Mouse (Mus musculus) right cerebral cortex, postnatal 14 days (tissue): ENCODE measurements around the gene Esf1.
"Not testable (repeated sequence)": the region's sequence is repeated elsewhere in the genome, so short reads cannot be mapped to it uniquely, and the experiment has no call there.

Experiments
- DNase-seq: peaks from one replicate; pipeline ENCODE4 v3.0.0; 2022

Gene Esf1

GRCm38 (mm10) chr2:140170127-140170802, at the start of gene Esf1, which contains the start of gene Ndufaf5:
TSS of gene Esf1 (minus strand) at chr2:140170564.
TSS of gene Ndufaf5 (plus strand) at chr2:140170649.
- DNase-seq: peak; percentile 98

DNA sequence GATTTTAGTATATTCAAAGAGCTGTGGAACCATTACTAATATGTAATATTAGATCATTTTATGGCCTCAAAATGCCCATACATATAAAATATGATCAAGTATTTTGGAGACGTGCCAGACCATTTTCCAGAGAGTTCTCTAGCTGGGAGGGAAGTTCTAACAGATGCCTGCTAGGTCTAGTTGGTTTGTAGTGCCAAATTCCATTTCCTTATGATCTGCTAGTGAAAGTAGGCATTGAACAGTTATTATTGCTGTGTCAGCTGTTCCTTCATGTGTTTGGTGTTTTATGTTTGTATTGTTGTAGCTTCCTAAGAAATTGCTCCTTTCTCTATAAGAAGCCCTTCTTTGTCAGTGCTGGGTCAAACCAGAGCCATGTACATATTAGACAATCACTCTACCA, 45.6 kb upstream of the Esf1 start:
- DNase-seq: no peak

DNA sequence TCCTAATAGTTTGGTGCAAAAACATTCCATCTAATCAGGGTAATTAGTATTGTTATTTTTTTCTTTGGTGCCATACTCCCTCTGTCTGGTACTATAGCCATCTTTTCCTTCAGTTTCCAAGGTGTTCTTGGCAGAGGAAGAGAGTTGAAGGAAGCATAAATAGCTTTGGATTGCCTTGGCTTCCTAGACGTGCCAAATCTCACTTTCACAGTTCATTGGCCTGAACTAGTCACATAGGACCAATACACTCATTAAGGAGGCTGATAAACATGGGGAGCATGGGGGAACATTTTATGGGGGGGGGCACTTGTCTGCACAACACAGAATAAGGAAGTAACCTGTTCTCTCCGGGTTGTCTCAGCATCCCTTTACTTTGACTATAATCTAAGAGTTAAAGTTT, 45.1 kb upstream of the Esf1 start:
- no peak for DNase-seq

DNA sequence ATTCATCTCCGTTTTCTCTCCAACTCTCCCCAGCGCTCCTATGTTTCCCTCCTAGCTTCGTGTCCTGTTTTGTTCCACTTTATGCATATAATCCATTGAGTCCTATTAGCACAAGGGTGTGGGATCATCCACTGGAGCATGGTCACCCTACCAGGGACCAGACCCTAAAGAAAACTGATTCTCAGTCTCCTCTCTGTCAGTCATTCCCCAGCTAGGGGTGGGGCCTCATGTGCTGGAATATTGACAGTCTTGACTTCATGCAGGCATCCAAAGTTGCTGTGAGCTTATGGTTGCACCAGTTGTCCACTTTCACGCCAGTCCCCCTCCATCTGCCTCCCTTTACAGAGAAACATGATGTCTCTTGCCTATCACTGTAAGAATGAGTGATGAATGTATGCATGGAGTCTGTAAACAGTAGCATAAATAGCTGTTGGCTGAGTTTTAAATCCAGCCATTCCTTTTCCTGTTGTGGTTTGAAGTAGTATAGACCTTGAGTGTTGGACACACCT, 44.2 kb upstream of the Esf1 start:
- no peak for DNase-seq

DNA sequence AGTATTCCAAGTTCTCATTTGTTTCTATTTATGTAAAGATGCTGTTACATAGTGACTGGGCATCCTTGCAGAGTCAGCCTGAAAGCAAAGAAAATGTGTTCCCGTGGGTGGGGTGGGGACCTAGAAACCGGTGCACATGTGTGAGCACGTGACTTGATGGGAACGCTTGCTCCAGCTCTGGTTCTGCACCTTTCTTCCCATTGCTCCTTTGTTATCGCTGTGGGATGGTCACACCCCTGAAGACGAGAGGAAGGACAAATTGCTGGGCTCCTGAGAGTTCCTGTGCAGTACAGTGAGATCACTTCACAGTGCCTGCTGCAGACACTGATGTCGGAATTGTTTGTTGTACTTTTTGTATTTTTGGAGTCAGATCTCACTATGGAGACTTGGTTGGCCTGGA, 33.4 kb upstream of the Esf1 start:
- no peak for DNase-seq

DNA sequence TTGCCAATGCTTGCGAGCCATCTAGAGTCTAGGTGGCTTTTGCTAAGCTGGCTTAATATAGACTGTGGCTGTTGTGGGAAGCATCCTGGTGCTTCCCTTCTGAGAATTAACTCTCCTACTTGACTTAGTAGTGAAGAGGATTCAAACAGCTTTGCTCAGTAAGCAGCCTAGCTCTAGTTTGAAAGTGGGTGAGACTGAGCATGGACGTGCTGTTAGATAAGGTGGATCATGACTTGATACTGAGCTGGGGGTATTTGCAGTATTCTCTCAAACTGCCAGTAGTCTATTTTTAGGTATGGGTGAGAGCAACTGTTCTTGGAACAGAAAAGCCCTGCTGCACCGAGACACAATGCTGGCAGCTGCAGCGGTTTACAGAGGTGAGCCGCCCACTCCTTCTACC, 32.2 kb upstream of the Esf1 start:
- no peak for DNase-seq

DNA sequence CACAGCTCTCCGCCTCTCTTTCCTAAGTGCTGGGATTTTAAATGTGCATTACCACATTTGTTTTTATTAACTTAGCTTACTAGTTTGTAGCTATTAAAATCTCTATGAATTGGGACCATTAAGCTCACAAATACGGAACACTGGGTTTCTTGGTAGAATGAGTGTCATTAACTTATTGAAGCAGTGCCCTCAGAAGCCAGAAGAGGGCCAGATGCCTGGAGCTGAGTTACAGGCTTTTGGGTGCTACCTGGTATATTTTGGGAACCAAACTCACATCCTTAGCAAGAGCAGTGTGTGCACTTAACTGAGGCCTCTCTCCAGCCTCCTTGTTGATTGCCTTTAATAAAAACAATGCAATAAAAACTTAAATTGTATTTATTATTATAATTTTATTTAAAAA, 30.3 kb upstream of the Esf1 start:
- no peak for DNase-seq

DNA sequence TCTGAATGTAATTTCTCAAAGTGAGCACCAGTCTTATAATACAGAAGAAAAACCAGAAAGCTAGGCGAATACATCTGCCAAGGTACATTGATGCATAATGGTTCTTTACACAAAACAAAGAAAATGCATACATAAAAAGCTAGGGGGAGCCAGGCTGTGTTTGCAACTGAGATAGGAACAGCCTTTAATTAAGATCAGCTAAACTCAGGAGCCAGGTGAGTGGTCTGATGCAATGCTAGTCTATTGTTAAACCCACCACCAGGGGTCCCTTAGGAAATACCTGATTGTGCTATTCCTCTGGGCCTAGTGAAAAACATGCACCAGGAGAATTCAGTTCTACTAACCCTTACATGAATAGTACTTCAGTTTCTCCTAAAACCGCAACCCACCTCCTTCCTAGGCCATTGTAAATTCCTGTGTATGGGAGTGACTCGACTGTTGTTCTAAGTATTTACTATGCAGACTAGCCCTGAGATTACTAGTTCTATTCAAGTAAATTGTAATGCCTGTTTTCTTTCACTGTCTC, 15.4 kb upstream of the Esf1 start:
- not testable (repeated sequence) for DNase-seq

- no peak for DNase-seq
Observed at GRCm38 (mm10) chr2:140170803-140171553, 614 bp upstream of the Esf1 start.

DNA sequence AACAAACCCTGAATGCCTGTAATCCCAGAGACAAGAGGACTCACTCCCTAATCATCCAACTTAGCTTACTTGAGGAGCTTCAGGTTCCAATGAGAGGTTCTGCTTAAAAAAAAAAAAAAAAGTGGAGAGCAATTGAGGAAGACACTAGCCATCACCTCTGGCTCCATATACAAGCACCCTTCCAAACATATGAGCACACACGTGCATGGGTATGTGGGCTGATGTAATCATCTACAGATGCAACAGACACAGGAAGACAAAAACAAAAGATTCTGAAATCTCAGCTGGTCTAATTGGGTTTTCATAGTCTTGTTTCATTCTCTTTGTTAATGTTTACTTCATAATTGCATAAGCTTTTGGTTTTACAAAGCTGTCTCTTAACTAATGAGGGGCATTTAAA, 1.3 kb downstream of the Esf1 start:
- no peak for DNase-seq

DNA sequence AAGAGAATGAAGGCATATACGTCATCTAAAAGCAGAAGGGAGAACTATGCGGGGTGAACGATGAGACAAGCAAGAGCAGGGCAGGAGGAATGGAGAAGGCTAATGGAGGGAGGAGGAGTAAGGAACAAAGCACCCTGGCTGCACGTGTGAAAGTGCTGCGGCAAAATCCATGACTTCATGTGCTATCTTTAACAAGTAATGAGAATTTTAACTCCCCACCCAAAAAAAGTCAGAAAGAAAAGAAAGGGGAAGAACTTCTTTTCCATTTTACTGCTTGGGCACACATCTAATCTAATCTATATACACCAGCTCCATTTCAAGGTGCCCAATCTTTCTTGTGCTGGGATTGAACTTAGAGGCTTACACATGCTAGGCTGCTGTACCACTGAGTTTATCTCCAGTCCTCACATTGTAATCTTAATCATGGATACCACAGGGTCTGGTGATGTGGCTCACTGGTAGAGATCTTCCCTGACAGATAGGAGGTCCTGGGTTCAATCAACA, 7.0 kb downstream of the Esf1 start:
- no peak for DNase-seq

GRCm38 (mm10) chr2:140159186-140159730, 11.1 kb downstream of the Esf1 start:
- no peak for DNase-seq

GRCm38 (mm10) chr2:140151743-140152142, 18.6 kb downstream of the Esf1 start, which contains the start of gene Gm17374:
TSS of gene Gm17374 (plus strand) at chr2:140152043.
- DNase-seq: not testable (repeated sequence)

DNA sequence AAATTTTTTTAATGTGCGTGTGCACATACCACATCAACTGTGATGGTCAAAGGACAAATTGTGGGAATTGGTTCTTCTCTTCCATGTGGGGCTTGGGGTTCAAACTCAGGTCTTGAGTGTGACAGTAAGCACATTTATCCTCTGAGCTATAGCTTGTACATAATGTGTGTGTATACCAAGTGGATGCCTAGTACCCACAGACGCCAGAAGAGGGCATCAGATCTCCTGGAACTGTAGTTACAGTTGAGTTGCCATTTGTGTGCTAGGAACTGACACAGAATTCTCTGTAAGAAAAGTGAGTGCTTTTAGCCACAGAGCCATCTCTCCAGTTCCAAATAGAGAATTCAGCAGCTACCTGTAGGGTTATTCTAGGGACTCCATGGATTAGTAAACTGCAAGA, 44.8 kb downstream of the Esf1 start:
- DNase-seq: no peak

- DNase-seq: peak; percentile 18
Observed at GRCm38 (mm10) chr2:140113851-140114250, 56.5 kb downstream of the Esf1 start.

GRCm38 (mm10) chr2:140108945-140109344, 61.4 kb downstream of the Esf1 start:
- DNase-seq: no peak

- no peak for DNase-seq
Observed at GRCm38 (mm10) chr2:140107641-140108040, 62.7 kb downstream of the Esf1 start.

GRCm38 (mm10) chr2:140104951-140105350, 65.4 kb downstream of the Esf1 start:
- DNase-seq: no peak

GRCm38 (mm10) chr2:140100551-140101474, 69.6 kb downstream of the Esf1 start:
- no peak for DNase-seq

- DNase-seq: no peak
Observed at GRCm38 (mm10) chr2:140099971-140100370, 70.4 kb downstream of the Esf1 start.

DNA sequence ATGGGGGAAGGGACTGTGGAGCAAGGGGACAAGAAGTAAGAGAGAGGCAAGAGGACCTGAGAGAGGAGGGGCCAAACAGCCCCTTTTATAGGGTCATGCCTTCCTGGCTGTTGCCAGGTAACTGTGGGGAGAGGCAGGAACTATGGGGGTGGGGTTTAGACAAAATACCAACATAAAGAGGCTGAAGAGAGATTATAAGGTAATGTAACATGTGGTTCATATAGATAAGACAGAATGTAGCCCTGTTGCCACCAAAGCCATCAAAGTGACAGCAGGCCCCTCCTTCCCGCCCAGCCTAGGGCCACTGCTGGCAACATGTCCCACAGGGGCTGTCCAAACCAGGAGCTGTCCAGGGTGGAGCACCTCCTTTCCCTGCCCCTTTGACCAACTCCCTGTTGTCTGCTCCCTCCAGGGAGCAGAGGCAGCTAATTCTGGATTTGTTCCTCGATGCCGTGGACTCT, 73.2 kb downstream of the Esf1 start:
- no peak for DNase-seq

DNA sequence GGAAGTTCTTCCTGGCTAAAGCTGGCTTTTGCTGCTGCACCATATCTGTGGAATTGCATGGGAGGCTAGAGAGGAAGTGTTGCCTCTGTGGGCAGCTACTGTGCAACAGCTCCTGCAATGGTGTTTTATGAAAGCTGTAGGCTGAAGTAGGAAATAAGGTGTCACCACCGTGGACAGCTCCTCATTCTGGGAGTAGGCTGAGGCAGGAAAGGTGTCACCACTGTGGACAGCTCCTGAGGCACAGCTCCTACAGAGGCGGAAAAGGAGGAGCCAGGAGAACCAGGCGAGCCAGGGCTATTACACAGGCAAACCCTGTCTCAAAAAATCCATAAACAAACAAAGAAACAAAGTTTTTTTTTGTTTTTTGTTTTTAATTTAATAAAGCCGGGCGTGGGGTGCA, 74.3 kb downstream of the Esf1 start:
- DNase-seq: no peak
